Mouse (Mus musculus): ENCODE data around the gene Kcnip2. TPM values are rescaled to one million over a fixed set of nuclear protein-coding genes. Genes with fewer than 3 reads are reported as not detected.

Gene Kcnip2
- polyA plus RNA-seq (2014; fragmentation: Illumina TruSeq; extraction: RNeasy Lipid Tissue Mini Kit (QIAGEN cat#74804); ENCODE audit: low read depth, low replicate concordance), result 1.4 TPM

DNA sequence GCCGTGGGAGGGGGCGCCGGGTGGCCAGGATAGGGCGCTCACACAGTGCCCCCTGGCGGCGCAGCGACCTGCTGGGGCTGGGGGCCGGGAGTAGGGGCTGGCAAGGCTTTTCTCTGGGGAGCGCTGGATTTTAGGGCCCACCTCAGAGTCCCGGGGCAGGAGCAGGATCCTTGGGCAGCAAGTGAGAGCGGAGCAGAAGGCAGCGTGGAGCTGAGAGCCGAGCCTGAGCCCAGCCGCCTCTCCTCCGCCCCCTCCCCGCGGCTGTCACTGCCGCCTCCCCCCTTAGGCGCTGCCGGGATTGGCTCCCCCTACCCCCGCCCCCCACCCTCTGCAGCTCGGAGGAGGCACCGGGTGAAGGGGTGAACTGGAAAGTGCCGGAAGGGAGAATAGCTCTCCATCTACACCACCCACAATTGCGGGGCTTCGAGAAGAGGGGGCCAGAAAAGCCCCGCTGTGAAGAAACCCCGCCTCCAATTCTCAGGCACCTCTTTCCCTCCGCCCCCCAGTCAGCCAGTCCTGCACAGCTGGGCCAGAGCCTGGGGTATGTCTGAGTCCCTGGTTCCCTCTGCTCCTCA is at the start of gene Kcnip2:
Kcnip2 (minus strand) TSS at position 231 of the 575 bp plus-strand sequence.

DNA sequence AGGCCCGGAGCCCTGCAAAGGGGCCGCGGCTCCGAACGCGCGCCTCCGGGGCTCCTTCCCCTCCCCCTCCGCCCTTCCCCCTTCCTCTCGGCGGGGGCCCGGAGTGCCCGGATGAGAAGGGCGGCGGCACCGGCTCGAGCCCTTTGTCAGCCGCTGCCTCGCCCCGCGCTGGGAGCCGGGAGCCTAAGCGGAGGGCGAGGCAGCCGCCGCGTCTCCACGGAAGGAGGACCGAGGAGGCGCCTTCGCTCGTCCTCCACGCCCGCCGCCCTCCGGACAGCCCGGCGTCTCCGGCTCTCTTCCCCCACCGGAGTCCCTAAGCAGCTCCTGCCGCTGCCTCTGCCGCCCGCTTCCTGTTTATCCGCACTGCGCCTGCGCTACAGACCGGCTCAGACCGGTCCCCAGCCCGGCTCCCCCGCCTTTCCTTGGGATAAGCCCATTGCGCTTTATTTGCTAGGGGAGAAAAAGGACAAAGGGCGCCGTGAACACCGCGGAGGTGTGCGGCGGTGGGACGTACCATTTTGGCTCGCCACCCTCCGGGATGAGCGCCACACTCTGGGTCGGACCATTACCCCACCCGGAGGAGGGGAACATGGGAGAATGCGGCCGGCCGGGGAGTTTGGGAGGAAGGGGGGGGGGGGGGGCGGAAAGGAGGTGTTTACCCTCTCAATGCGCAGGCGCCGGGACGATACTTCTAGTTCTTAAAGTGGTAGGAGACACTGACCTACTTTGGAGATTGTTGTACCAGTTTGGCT is 32.5 kb downstream of the Kcnip2 start, which contains the start of gene Mgea5:
Mgea5 (minus strand) TSS at position 657 of the 752 bp plus-strand sequence.

DNA sequence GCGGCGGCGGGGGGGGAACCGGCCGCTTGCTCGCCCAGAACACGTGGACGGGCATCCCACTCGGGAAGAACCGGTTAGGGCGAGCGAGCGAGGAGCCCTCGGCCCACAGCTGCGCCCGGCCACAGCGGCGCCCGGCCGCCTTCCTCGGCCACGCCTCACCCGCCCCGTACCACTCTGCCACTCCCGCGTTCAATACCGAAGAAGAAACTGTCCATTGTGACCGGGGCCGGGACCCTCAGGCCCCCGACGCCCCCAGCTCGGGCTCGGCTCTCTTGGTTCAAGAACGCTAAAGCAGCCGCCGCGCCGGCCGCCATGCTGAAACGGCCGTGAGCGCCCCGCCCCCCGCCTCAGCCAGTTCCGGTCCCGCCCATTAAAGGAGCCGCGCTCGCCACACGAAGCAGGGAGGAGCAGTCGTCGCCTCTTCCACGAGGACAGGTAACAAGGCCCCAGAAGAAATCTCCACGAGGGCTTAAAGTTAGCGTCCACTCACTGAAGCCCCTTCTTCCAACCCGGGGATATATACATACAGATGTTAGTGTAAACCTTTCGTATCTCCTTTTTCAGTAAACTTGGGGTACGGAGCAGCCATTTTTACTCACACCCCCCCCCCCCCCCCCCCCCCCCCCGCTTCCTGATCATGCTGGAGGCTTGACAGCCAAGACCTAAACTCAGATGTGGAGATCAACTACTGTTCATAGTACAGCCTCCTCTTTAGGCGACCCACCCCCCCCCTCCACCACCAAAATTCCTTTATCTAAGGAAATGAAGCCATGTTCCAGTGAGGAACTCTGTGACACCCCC is 66.4 kb downstream of the Kcnip2 start, which contains the start of gene Npm3:
Npm3 (minus strand) TSS at position 349 of the 801 bp plus-strand sequence.

DNA sequence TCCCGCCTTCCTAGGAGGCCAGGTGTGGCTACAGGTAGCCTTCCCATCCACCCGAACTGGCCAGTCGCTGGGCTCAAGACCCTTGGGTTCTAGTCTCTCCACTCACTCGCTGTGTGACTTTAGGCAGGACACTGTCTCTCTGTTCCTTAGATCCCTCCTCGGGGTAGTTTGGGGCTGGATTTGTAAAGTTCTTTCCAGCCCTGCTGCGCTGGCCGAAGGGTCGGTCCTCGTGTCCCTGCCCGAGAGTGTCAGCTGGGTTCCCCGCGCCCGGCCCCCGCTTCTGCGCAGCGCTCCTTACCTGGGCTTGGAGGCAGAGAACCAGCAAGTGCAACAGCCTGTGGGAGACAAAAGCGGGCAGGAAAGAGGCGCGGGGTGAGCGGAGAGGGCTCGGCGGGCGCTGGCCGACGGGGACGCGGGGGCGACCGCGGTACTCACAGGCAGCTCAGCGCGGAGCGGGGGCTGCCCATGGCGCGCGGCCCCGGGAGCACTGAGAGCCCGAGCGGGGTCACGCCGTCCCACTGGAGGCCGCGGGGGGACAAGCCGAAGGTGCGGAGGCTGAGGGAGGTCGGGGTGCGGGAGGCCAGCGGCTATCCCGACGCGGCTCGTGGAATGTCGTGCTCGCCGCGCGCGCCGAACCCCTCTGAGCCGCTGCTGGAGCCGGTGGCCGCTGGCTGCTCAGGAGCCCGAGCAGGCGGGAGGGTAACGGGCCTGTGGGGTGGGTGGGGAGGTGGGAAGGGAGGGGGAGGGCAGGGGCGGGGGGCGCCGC is 73.5 kb downstream of the Kcnip2 start, which contains the start of gene Fgf8:
Fgf8 (minus strand) TSS at position 698 of the 766 bp plus-strand sequence.

Other genes starting within 250 kb of the Kcnip2 start
- 36.8 TPM for gene Fbxw4, start 155.7 kb downstream of the Kcnip2 start, polyA plus RNA-seq (2014; fragmentation: Illumina TruSeq; extraction: RNeasy Lipid Tissue Mini Kit (QIAGEN cat#74804); ENCODE audit: low read depth, low replicate concordance)
- gene Fgf8, start 73.1 kb downstream of the Kcnip2 start, polyA plus RNA-seq (2014; fragmentation: Illumina TruSeq; extraction: RNeasy Lipid Tissue Mini Kit (QIAGEN cat#74804); ENCODE audit: low read depth, low replicate concordance), result not detected
- gene Npm3, start 66.5 kb downstream of the Kcnip2 start, polyA plus RNA-seq (2014; fragmentation: Illumina TruSeq; extraction: RNeasy Lipid Tissue Mini Kit (QIAGEN cat#74804); ENCODE audit: low read depth, low replicate concordance), result 54.3 TPM
- gene Mgea5, start 32.2 kb downstream of the Kcnip2 start, polyA plus RNA-seq (2014; fragmentation: Illumina TruSeq; extraction: RNeasy Lipid Tissue Mini Kit (QIAGEN cat#74804); ENCODE audit: low read depth, low replicate concordance), result 62.6 TPM
- 11.6 TPM for gene Armh3, start 182.4 kb upstream of the Kcnip2 start, polyA plus RNA-seq (2014; fragmentation: Illumina TruSeq; extraction: RNeasy Lipid Tissue Mini Kit (QIAGEN cat#74804); ENCODE audit: low read depth, low replicate concordance)
- 6.9 TPM for gene Hps6, start 187.4 kb upstream of the Kcnip2 start, polyA plus RNA-seq (2014; fragmentation: Illumina TruSeq; extraction: RNeasy Lipid Tissue Mini Kit (QIAGEN cat#74804); ENCODE audit: low read depth, low replicate concordance)
- 13.0 TPM for gene Pprc1, start 228.8 kb upstream of the Kcnip2 start, polyA plus RNA-seq (2014; fragmentation: Illumina TruSeq; extraction: RNeasy Lipid Tissue Mini Kit (QIAGEN cat#74804); ENCODE audit: low read depth, low replicate concordance)
- gene Ldb1, start 229.2 kb upstream of the Kcnip2 start, polyA plus RNA-seq (2014; fragmentation: Illumina TruSeq; extraction: RNeasy Lipid Tissue Mini Kit (QIAGEN cat#74804); ENCODE audit: low read depth, low replicate concordance), result 125 TPM